Mouse (Mus musculus) testis, adult 2 months (tissue): ENCODE results near the gene Gid8. TPM values are rescaled to one million over a fixed set of nuclear protein-coding genes. Genes with fewer than 3 reads are reported as not detected.

ENCODE experiments used
- H3K27ac ChIP-seq: fragments of 200-500 bp; 2 replicates; pipeline ENCODE4 v1.5.1; 2012; ENCODE audit warnings: low read depth, low read length; ENCODE audit not compliant: control insufficient read depth, insufficient read depth
- H3K27me3 ChIP-seq: fragments of 200-500 bp; 2 replicates; pipeline ENCODE4 v1.6.1; 2012; ENCODE audit warnings: mild to moderate bottlenecking, low read length, moderate library complexity; ENCODE audit not compliant: control insufficient read depth, insufficient read depth
- H3K36me3 ChIP-seq: fragments of 200-500 bp; 2 replicates; pipeline ENCODE4 v1.6.1; 2012; ENCODE audit warnings: mild to moderate bottlenecking, low read length; ENCODE audit not compliant: control insufficient read depth, insufficient read depth
- H3K4me1 ChIP-seq: fragments of 200-500 bp; 2 replicates; pipeline ENCODE4 v1.6.1; 2012; ENCODE audit warnings: low read length; ENCODE audit not compliant: control insufficient read depth, insufficient read depth
- H3K4me3 ChIP-seq: fragments of 200-500 bp; 2 replicates; pipeline ENCODE4 v1.5.1; 2012; ENCODE audit warnings: low read depth, mild to moderate bottlenecking, low read length, moderate library complexity, mixed read lengths; ENCODE audit not compliant: control insufficient read depth
- CTCF ChIP-seq: fragments of 200-500 bp; IDR thresholded peaks from 2 replicates; pipeline ENCODE4 v1.5.1; 2012; ENCODE audit warnings: low read depth, mild to moderate bottlenecking, inconsistent platforms, low read length, moderate library complexity; ENCODE audit not compliant: control insufficient read depth, insufficient read depth, insufficient replicate concordance
- POLR2A ChIP-seq: fragments of 200-500 bp; IDR thresholded peaks from 2 replicates; pipeline ENCODE4 v1.6.1; 2012; ENCODE audit warnings: low read depth, mild to moderate bottlenecking, inconsistent platforms, low read length, moderate library complexity; ENCODE audit not compliant: control insufficient read depth
- polyA plus RNA-seq: library from polyadenylated mRNA; depleted of rRNA; stranded (reverse); fragments of >200 nt; gene quantifications from 2 replicates; pipeline ENCODE4 v1.2.3, GENCODE M21; 2012

The Gid8 gene
- polyA plus RNA-seq, 1 experiment, result 30.9 TPM

- Histone ChIP-seq H3K27me3 (no peaks in the 10 kb centered on the region), H3K36me3 (no peaks in the 10 kb centered on the region), H3K4me1 (peaks cover 5% of the 10 kb centered on the region), H3K27ac (no peak overlapping the region), H3K4me3 (no peak overlapping the region)
- TF ChIP-seq POLR2A, result no peak
- TF ChIP-seq CTCF, result no peak
Measured at GRCm38 (mm10) chr2:180703645-180704359, 6.1 kb upstream of the Gid8 start.

DNA sequence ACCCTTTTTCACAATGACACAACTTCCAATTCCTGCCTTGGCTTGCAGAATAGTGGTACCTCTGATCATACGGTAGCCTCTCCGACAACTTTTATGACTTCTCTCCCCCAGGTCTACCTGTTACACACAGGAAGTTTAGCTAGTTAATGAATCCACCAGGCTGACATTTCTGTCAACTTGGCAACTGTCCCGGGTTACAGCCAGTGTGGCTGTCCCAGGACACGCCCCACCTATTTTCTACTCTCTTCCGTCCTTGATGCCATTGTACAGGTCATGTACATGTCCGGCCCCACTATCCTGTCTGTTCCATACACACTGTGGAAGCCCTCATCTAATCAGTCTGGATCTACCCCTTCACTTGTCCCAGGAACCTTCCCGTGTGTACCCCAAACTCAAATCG, 5.3 kb upstream of the Gid8 start:
- no peak for TF ChIP-seq POLR2A
- no peak for TF ChIP-seq CTCF
- Histone ChIP-seq H3K27ac (no peak overlapping the region), H3K27me3 (no peaks in the 10 kb centered on the region), H3K4me1 (peaks cover 5% of the 10 kb centered on the region), H3K4me3 (no peak overlapping the region), H3K36me3 (no peaks in the 10 kb centered on the region)

DNA sequence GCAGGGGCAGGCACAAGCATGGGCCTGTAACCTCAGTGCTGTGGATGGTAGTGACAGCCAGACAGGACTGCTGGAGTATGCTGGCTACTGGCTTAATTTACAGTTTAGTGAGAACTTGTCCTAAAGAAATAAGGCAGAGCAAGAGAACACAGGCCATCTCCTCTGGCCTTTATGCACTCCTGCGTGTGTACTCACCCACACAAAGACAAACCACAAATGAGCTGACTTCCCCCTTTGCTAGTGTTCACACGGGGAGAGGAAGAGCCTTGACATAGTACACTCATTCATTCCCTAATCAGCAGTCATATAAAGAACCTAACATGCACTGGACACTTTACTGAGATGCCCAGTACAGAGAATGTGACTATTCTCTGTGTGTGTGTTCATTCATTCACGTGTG, 4.9 kb upstream of the Gid8 start:
- Histone ChIP-seq H3K4me3 (no peak overlapping the region), H3K36me3 (no peaks in the 10 kb centered on the region), H3K27ac (no peak overlapping the region), H3K27me3 (no peaks in the 10 kb centered on the region), H3K4me1 (peaks cover 5% of the 10 kb centered on the region)
- TF ChIP-seq CTCF (no peak), POLR2A (no peak)

- Histone ChIP-seq H3K27me3 (no peaks in the 10 kb centered on the region), H3K4me1 (peaks cover 6% of the 10 kb centered on the region), H3K4me3 (no peak overlapping the region), H3K36me3 (no peaks in the 10 kb centered on the region), H3K27ac (no peak overlapping the region)
- TF ChIP-seq POLR2A (no peak), CTCF (no peak)
Measured at GRCm38 (mm10) chr2:180705975-180706374, 3.9 kb upstream of the Gid8 start.

GRCm38 (mm10) chr2:180709023-180709922, 644 bp upstream of the Gid8 start:
- no peaks in the 10 kb centered on the region for H3K27me3 ChIP-seq
- H3K36me3 ChIP-seq, result no peaks in the 10 kb centered on the region; the same call in 1 of the 2 replicates
- peak overlapping the region; percentile 98 for H3K4me3 ChIP-seq
- TF ChIP-seq POLR2A (no peak), CTCF (no peak)
- peaks cover 5% of the 10 kb centered on the region for H3K4me1 ChIP-seq
- peak overlapping the region; percentile 94 for H3K27ac ChIP-seq

GRCm38 (mm10) chr2:180710276-180711155, 599 bp downstream of the Gid8 start:
- H3K36me3 ChIP-seq, result no peaks in the 10 kb centered on the region; the same call in 1 of the 2 replicates
- no peaks in the 10 kb centered on the region for H3K27me3 ChIP-seq
- H3K27ac ChIP-seq, result peak overlapping the region; percentile 80
- H3K4me3 ChIP-seq, result peak overlapping the region; percentile 92
- peaks cover 5% of the 10 kb centered on the region for H3K4me1 ChIP-seq
- TF ChIP-seq CTCF, result no peak
- TF ChIP-seq POLR2A, result no peak
